Mouse (Mus musculus) liver, embryonic 14.5 days (tissue): Measurements from ENCODE around the gene Rab6b. TPM values are rescaled to one million over a fixed set of nuclear protein-coding genes. Genes with fewer than 3 reads are reported as not detected.

ENCODE experiments used
- ATAC-seq: fragments of 200-750 bp; cut with Nextera tagmentation; 2 replicates; pipeline ENCODE4 v1.8.0; 2017; ENCODE audit warnings: moderate number of reproducible peaks, mild to moderate bottlenecking, moderate library complexity; ENCODE audit not compliant: insufficient read depth
- DNase-seq, 3 experiments: peaks; one replicate each; pipeline ENCODE4 v3.0.0-alpha.2; 2012 to 2013; ENCODE audit warnings: low read depth in 3 of 3, low spot score in 3 of 3
- H3K27ac ChIP-seq: fragments of 300-500 bp; sonication (generic); 2 replicates; pipeline ENCODE4 v1.5.1; 2014; ENCODE audit warnings: moderate library complexity, mild to moderate bottlenecking, control low read depth, inconsistent platforms
- H3K27me3 ChIP-seq: fragments of 300-500 bp; sonication (generic); 2 replicates; pipeline ENCODE4 v1.6.1; 2014; ENCODE audit warnings: mild to moderate bottlenecking, low read length, moderate library complexity; ENCODE audit not compliant: control insufficient read depth, insufficient read depth
- H3K36me3 ChIP-seq: fragments of 300-500 bp; sonication (generic); replicated peaks from 2 replicates; pipeline ENCODE4 v1.6.1; 2014; ENCODE audit warnings: low read depth; ENCODE audit not compliant: control insufficient read depth, insufficient read depth
- H3K4me1 ChIP-seq, 2 experiments: fragments of 200-500 bp in 1 of 2; fragments of 300-500 bp in 1 of 2; sonication (generic) in 1 of 2; replicated peaks; 2 replicates each; pipeline ENCODE4 v1.6.1; 2012 to 2014; ENCODE audit warnings: antibody characterized with exemption in 1 of 2, inconsistent platforms in 1 of 2, low read length in 1 of 2; ENCODE audit not compliant: control insufficient read depth in 2 of 2, insufficient read depth in 2 of 2
- H3K4me2 ChIP-seq: fragments of 300-500 bp; sonication (generic); 2 replicates; pipeline ENCODE4 v1.6.1; 2014; ENCODE audit warnings: low read depth, mild to moderate bottlenecking, control low read depth, moderate library complexity
- H3K4me3 ChIP-seq, 2 experiments: fragments of 200-500 bp in 1 of 2; fragments of 300-500 bp in 1 of 2; sonication (generic) in 1 of 2; 2 replicates each; pipeline ENCODE4 v1.5.1; 2012 to 2014; ENCODE audit warnings: low read depth in 2 of 2, low read length in 2 of 2, mild to moderate bottlenecking in 2 of 2, control low read depth in 1 of 2, inconsistent platforms in 1 of 2, moderate library complexity in 1 of 2; ENCODE audit not compliant: insufficient read depth in 1 of 2
- H3K9ac ChIP-seq: fragments of 300-500 bp; sonication (generic); replicated peaks from 2 replicates; pipeline ENCODE4 v1.6.1; 2014; ENCODE audit warnings: mild to moderate bottlenecking, control low read depth, moderate library complexity
- H3K9me3 ChIP-seq: fragments of 300-500 bp; sonication (generic); 2 replicates; pipeline ENCODE4 v1.6.1; 2016; ENCODE audit warnings: low read length, mixed read lengths; ENCODE audit not compliant: control insufficient read depth
- CTCF ChIP-seq: IDR thresholded peaks from 2 replicates; pipeline ENCODE4 v1.5.1; 2016; ENCODE audit warnings: antibody characterized with exemption, low read depth, control low read depth
- EP300 ChIP-seq: IDR thresholded peaks from 2 replicates; pipeline ENCODE4 v1.6.1; 2016; ENCODE audit warnings: antibody characterized with exemption, low read depth
- WGBS: fragments of 180-500 bp; shearing (Covaris S2); extraction: QIAGEN DNeasy Blood & Tissue Kit; methylation state at CpG from one replicate; pipeline ENCODE4 v1.1.7; 2014; ENCODE audit not compliant: insufficient replicate concordance; 5-methylcytosine and 5-hydroxymethylcytosine counted together
- polyA plus RNA-seq, 2 experiments: library from polyadenylated mRNA; depleted of rRNA in 1 of 2; stranded (reverse) in 1 of 2; unstranded in 1 of 2; fragments of >200 nt; fragmentation: Nextera tagmentation in 1 of 2; extraction: Ambion mirVana in 1 of 2; gene quantifications; 2 replicates each; pipeline versions ENCODE4 v1.2.1 to v1.2.3; 2012 to 2014

The Rab6b gene
- polyA plus RNA-seq, 2 experiments = 0.11 TPM; not detected in 1

DNA sequence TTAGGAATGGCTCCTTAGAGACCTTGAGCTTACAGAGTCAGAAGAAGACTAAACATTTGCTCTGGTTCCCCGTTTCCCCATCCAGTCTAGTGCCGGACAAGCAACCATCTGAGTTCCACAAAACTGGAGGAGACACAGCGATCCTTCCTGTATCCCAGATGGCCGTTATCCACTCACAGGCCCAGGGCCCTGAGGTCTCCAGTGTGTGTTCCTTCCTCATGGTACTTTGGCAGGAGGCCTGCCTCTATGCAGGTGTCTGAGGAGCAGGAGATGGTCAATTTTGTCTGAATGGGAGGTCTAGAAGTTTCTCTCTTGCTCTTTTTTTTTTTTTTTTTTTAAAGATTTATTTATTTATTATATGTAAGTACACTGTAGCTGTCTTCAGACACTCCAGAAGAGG, 13.2 kb downstream of the Rab6b start:
- TF ChIP-seq CTCF = no peak
- TF ChIP-seq EP300 = no peak
- no peak overlapping the region for H3K9ac ChIP-seq
- H3K4me3 ChIP-seq = no peak overlapping the region
- no peaks in the 10 kb centered on the region for H3K4me1 ChIP-seq
- H3K36me3 ChIP-seq = no peaks in the 10 kb centered on the region
- 67% methylated on average over 4 of the region's 4 CpGs for WGBS
- H3K27ac ChIP-seq = no peak overlapping the region
- ATAC-seq (no peak), DNase-seq (no peak)
- no peak overlapping the region for H3K4me2 ChIP-seq
- H3K27me3 ChIP-seq = no peaks in the 10 kb centered on the region
- no peaks in the 10 kb centered on the region for H3K9me3 ChIP-seq

DNA sequence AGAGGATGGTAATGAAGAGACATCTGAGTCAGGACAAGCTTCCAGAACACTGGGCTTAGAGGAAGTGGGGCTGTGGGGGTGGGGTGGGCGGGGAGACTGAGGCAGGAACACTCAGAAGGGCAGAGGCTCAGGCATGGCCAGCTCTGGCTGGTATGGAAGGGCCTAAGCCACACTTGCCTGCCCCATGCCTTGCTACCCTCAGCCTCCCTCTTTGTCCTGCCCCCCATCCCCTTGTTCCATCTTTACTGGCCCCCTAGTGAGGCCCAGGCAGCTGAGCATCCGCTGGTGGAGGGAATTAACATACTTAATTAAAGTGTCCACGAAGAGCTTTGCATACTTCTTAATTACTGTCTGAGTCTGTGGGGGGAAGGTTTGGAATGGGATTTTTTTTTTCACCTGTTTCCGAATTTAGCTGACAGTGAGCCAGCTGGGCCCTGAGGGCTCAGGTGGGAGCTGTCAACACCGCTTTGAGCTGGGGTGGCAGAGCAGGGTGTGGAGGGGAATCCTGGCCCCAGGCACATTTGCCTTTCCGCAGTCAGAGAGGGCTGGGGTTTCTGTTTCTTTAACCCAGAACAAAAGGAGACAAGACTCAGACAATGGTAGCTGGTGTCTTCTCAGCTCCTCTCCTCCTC, 22.0 kb downstream of the Rab6b start:
- DNase-seq = no peak
- Histone ChIP-seq H3K4me1 (no peaks in the 10 kb centered on the region), H3K27me3 (no peaks in the 10 kb centered on the region), H3K9ac (no peak overlapping the region), H3K4me3 (no peak overlapping the region), H3K27ac (no peak overlapping the region), H3K36me3 (no peaks in the 10 kb centered on the region), H3K4me2 (no peak overlapping the region), H3K9me3 (no peaks in the 10 kb centered on the region)
- WGBS = 51% methylated on average over 6 of the region's 6 CpGs
- TF ChIP-seq EP300 (no peak), CTCF (no peak)
- no peak for ATAC-seq

DNA sequence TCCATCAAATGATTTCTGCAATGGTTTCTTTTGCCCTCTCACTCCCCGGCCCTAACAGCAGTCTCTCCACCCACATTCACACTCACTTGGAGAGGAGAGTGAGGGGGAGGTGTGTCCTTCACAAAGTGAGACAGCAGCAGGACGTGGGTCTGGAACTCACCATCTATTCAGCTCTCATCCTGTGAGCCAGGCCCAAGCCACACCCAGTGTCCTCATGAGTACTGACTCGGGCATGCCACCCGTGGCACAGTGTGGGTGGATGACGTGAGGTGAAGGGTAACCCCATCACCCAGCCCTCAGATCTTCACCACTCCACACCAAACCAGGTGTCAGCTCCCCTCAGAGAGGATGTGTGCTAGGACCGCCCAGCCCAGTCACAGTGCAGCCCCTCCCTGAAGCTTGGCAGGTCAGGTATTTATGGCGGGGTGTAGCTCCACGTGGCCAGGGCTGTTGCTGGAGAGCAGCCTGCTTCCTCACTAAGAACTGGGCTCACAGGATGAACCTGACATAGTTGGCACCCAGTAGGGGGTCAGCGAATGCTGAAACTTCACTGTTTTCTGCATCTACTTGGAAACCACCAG, 23.0 kb downstream of the Rab6b start:
- ATAC-seq (no peak), DNase-seq (no peak)
- Histone ChIP-seq H3K9ac (no peak overlapping the region), H3K27ac (no peak overlapping the region), H3K4me2 (no peak overlapping the region), H3K4me3 (no peak overlapping the region), H3K27me3 (no peaks in the 10 kb centered on the region), H3K36me3 (no peaks in the 10 kb centered on the region), H3K4me1 (no peaks in the 10 kb centered on the region), H3K9me3 (no peaks in the 10 kb centered on the region)
- WGBS = 48% methylated on average over 9 of the region's 9 CpGs
- no peak for TF ChIP-seq EP300
- TF ChIP-seq CTCF = no peak

DNA sequence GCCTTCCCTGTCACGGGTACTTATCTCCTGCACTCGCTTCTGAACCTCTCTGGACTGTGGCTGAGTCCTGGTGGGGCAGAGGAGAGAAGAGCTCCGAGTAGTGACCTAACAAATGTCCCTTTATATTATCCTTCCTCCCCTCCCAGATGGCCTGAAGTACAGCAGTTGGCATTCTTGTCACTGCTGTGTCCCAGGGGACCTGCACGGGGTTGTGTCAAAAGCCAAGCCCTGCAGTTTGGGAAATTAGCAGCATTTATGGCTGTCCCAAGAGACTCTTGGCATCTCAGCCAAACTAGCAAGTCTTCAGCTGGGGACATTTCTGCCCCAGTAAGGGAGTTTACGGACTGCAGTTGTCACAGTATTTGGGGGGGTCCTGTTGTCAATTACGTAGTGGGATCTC, 27.9 kb downstream of the Rab6b start:
- H3K4me1 ChIP-seq = no peaks in the 10 kb centered on the region
- H3K27me3 ChIP-seq = no peaks in the 10 kb centered on the region
- no peak overlapping the region for H3K4me2 ChIP-seq
- no peaks in the 10 kb centered on the region for H3K36me3 ChIP-seq
- no peak overlapping the region for H3K4me3 ChIP-seq
- no peak for TF ChIP-seq EP300
- no peak for TF ChIP-seq CTCF
- no peaks in the 10 kb centered on the region for H3K9me3 ChIP-seq
- H3K9ac ChIP-seq = no peak overlapping the region
- 60% methylated on average over 6 of the region's 6 CpGs for WGBS
- DNase-seq = no peak
- ATAC-seq = no peak
- no peak overlapping the region for H3K27ac ChIP-seq

DNA sequence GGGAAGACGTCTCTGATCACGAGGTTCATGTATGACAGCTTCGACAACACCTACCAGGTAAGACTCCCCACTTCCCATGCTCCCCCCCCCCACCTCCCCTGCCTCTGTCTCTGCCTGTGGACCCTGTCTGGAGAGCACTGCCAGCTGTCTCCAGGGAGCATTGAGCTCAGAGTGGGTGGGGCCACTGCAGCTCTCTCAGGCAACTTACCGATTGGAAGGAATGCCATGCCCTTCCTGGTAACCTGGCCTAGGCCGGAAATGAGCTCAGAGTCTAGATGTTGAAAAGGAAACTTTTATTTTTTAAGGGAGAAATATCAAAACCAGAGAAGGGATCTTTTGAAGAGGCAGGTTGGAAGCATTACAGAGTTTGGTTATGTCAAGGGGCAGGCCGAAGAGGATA, 28.8 kb downstream of the Rab6b start:
- no peaks in the 10 kb centered on the region for H3K4me1 ChIP-seq
- H3K4me3 ChIP-seq = no peak overlapping the region
- H3K9me3 ChIP-seq = no peaks in the 10 kb centered on the region
- no peak for TF ChIP-seq CTCF
- TF ChIP-seq EP300 = no peak
- ATAC-seq = no peak
- H3K36me3 ChIP-seq = no peaks in the 10 kb centered on the region
- no peaks in the 10 kb centered on the region for H3K27me3 ChIP-seq
- no peak overlapping the region for H3K9ac ChIP-seq
- WGBS = 73% methylated on average over 6 of the region's 6 CpGs
- H3K4me2 ChIP-seq = no peak overlapping the region
- DNase-seq = no peak
- H3K27ac ChIP-seq = no peak overlapping the region
